Mouse (Mus musculus): ENCODE data around the gene Tph2.

- TF ChIP-seq CTCF (IDR thresholded peaks at IDR 0.05; ENCODE audit: borderline replicate concordance, insufficient read depth, low read depth, low read length) = no peak
- no peak for TF ChIP-seq POLR2A (IDR thresholded peaks at IDR 0.05; ENCODE audit: borderline replicate concordance, insufficient read depth, low read length)
These were observed 123.3 kb downstream of the Tph2 start for GRCm38 (mm10) chr10:115061498-115061897.
